Mouse (Mus musculus): ENCODE measurements around the gene Tmem255b.

GRCm38 (mm10) chr8:13393869-13394268, 41.1 kb upstream of the Tmem255b start:
- TF ChIP-seq CTCF (IDR thresholded peaks at IDR 0.05; ENCODE audit: low read depth) (no peak), EP300 (IDR thresholded peaks at IDR 0.05; ENCODE audit: low read depth) (no peak)
